Mouse (Mus musculus): ENCODE results near the gene Jchain. TPM values are rescaled to one million over a fixed set of nuclear protein-coding genes. Genes with fewer than 3 reads are reported as not detected.

Gene Jchain
- total RNA-seq (2023): 44.3 TPM

DNA sequence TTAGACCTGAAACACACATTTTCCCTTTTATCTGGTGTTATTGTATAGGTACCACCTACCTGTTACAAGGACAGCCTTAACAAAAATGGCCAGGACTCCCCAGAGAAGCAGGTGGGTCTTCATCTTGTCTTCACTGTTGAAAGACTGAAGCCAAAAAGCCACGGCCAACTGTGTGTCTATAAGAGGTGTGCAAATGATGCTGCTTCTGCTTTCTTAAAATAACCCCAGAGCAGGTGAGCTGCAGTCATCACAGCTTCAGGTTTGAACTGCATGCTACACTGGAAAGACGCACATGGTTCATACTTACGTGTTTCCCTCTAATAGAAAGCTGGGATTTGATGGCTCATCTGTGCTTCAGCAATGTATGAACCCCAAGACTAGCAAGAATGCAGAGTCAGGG is at the start of gene Jchain:
Gene Jchain (minus strand): TSS at position 235 of the 400 bp plus-strand sequence.

DNA sequence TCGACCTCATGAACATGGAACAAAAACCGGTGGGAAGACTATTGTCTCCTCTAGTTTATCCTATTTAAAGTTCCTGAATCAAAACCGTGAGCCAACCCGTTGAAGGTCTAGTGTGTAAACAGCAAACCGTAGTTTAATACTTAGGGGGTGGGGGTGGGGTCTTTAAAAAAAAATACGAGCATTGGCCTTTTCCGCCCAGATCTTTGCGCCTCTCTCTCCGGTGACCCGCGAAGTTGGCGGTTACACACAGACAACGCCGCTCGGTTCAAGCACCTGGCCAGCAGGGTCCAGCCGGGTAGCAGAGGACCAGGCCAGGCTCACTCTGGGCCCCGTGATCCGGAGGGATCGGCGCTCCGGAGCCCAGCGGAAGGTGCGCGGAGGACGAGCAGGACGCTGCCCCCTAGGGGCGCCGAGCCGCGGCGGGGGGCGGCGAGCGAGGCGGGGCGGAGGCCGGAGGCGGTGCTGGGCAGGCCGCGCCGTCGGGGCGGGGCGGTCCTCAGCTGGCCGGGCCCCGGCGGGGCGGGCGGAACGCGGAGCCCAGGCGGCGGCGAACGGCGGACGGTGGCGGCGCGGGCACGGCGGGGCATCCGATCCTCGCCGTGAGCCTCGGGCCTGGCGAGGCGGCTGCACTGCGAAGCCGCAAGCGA is 36.9 kb upstream of the Jchain start, which contains the start of gene Rufy3:
Gene Rufy3 (plus strand): TSS at position 540 of the 647 bp plus-strand sequence.

DNA sequence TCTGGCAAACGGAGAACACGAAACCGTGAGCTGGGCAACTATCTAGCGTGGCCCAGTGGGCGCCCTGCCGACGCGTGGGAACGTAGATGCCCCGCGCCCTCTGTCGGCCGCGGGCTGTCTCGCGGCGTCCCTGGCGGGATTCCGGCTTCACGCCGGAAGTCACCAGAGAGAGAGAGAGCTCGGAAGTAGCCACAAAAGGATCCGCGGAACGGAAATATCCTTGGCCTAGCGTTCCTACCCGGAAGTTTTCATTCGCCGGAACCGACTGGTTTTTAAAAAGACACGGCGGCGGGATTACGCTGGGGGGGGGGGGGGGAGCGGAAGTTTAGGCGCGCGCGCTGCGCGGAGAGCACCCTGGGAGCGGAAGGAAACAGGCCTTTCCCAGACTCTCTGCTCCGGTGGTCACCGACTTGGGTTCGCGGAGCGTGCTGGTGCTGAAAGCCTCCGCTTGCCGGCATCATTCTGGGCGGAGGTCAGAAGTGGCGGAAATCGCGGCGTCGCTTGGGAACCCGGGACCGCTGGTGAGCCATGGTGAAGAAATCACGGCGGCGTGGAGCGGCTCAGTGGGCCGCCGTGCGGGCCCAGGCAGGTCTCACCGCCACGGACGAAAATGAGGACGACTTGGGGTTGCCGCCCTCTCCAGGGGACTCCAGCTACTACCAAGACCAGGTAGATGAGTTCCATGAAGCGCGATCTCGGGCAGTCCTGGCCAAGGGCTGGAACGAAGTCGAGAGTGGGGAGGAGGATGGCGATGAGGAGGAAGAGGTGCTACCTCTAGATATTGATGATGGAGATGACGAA is 26.6 kb upstream of the Jchain start, which contains the start of gene Utp3:
Gene Utp3 (plus strand): TSS at position 377 of the 801 bp plus-strand sequence.

DNA sequence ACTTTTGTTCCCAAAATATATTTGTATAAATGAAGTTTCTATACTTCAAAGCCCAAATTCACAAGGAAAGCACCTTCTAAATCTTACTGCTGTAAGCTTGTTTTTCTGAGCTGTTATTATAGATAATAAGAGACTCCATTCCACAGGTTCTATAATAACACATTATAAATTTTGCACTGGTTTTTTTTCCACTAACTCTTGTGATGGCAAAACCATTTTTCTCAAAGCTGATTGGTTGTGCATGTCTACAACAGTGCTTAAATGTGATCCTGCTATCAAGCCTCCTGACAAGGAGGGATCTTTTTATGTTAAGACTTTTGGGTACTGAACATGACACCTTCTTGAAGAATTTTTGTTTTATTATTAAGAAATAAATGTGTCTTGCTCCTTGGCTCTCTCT is 40.0 kb downstream of the Jchain start, which contains the start of gene Enam:
Gene Enam (plus strand): TSS at position 301 of the 400 bp plus-strand sequence.

Other genes with a start within 250 kb of the Jchain start
- not detected for gene Prol1, start 210.6 kb downstream of the Jchain start, total RNA-seq (2023)
- gene Amtn, start 151.8 kb downstream of the Jchain start, total RNA-seq (2023): not detected
- not detected for gene Ambn, start 71.9 kb downstream of the Jchain start, total RNA-seq (2023)
- not detected for gene Enam, start 39.9 kb downstream of the Jchain start, total RNA-seq (2023)
- 45.4 TPM for gene Utp3, start 26.6 kb upstream of the Jchain start, total RNA-seq (2023)
- 6.1 TPM for gene Rufy3, start 37.1 kb upstream of the Jchain start, total RNA-seq (2023)
- 37.7 TPM for gene Grsf1, start 148.3 kb upstream of the Jchain start, total RNA-seq (2023)
- gene Mob1b, start 193.0 kb upstream of the Jchain start, total RNA-seq (2023): 20.7 TPM
- 21.8 TPM for gene Dck, start 237.1 kb upstream of the Jchain start, total RNA-seq (2023)